Mouse (Mus musculus) stomach, embryonic 14.5 days (tissue): Measurements from ENCODE around the gene Tmem254c. TPM values are rescaled to one million over a fixed set of nuclear protein-coding genes. Genes with fewer than 3 reads are reported as not detected.
"Not testable (repeated sequence)": the region's sequence is repeated elsewhere in the genome, so short reads cannot be mapped to it uniquely, and the experiment has no call there.

ENCODE experiments used
- ATAC-seq: fragments of 200-750 bp; cut with Nextera tagmentation; 2 replicates; pipeline ENCODE4 v1.8.0; 2017; ENCODE audit warnings: low read depth, moderate TSS enrichment; ENCODE audit not compliant: insufficient number of reproducible peaks, insufficient read depth, low FRiP score
- H3K27ac ChIP-seq: fragments of 300-500 bp; sonication (generic); 2 replicates; pipeline ENCODE4 v1.5.1; 2014; ENCODE audit warnings: mild to moderate bottlenecking, low read length, moderate library complexity, mixed read lengths
- H3K27me3 ChIP-seq: fragments of 300-500 bp; sonication (generic); 2 replicates; pipeline ENCODE4 v1.6.1; 2014; ENCODE audit warnings: low read length, control low read depth, mixed read lengths; ENCODE audit not compliant: control insufficient read depth, insufficient read depth
- H3K36me3 ChIP-seq: fragments of 300-500 bp; sonication (generic); 2 replicates; pipeline ENCODE4 v1.6.1; 2014; ENCODE audit warnings: mild to moderate bottlenecking, control low read depth, low read length, moderate library complexity, mixed read lengths; ENCODE audit not compliant: control insufficient read depth, insufficient read depth
- H3K4me1 ChIP-seq: fragments of 300-500 bp; sonication (generic); 2 replicates; pipeline ENCODE4 v1.6.1; 2014; ENCODE audit warnings: low read length, control low read depth, mixed read lengths; ENCODE audit not compliant: control insufficient read depth, insufficient read depth
- H3K4me2 ChIP-seq: fragments of 300-500 bp; sonication (generic); replicated peaks from 2 replicates; pipeline ENCODE4 v1.6.1; 2014; ENCODE audit warnings: low read depth, low read length, control low read depth
- H3K4me3 ChIP-seq: fragments of 300-500 bp; sonication (generic); 2 replicates; pipeline ENCODE4 v1.5.1; 2014; ENCODE audit warnings: low read depth, low read length, control low read depth
- H3K9ac ChIP-seq: fragments of 300-500 bp; sonication (generic); replicated peaks from 2 replicates; pipeline ENCODE4 v1.6.1; 2014; ENCODE audit warnings: low read depth, mild to moderate bottlenecking, control low read depth, low read length, moderate library complexity, mixed read lengths
- H3K9me3 ChIP-seq: fragments of 300-500 bp; sonication (generic); 2 replicates; pipeline ENCODE4 v1.6.1; 2016; ENCODE audit warnings: low read depth, low read length, control low read depth; ENCODE audit not compliant: control insufficient read depth
- WGBS: fragments of 180-500 bp; shearing (Covaris S2); extraction: QIAGEN DNeasy Blood & Tissue Kit; methylation state at CpG from one replicate; pipeline ENCODE4 v1.1.7; 2014; 5-methylcytosine and 5-hydroxymethylcytosine counted together
- polyA plus RNA-seq: library from polyadenylated mRNA; unstranded; fragments of >200 nt; fragmentation: Nextera tagmentation; extraction: Ambion mirVana; gene quantifications from 2 replicates; pipeline ENCODE4 v1.2.1, GENCODE M21; 2014

Tmem254c gene
- polyA plus RNA-seq, result 46.0 and 70.5 TPM in 2 replicates

- H3K27ac ChIP-seq, H3K36me3 ChIP-seq, H3K4me2 ChIP-seq, H3K4me1 ChIP-seq, H3K9ac ChIP-seq, H3K27me3 ChIP-seq, H3K9me3 ChIP-seq, H3K4me3 ChIP-seq: not testable (repeated sequence)
- ATAC-seq, result peak; percentile 82
- no CpG with 5 or more reads among the region's 10 CpGs for WGBS
Observed at GRCm38 (mm10) chr14:26067325-26067633, at the start of gene Tmem254c. Gene Tmem254c, minus strand, starts transcription at chr14:26067355.

DNA sequence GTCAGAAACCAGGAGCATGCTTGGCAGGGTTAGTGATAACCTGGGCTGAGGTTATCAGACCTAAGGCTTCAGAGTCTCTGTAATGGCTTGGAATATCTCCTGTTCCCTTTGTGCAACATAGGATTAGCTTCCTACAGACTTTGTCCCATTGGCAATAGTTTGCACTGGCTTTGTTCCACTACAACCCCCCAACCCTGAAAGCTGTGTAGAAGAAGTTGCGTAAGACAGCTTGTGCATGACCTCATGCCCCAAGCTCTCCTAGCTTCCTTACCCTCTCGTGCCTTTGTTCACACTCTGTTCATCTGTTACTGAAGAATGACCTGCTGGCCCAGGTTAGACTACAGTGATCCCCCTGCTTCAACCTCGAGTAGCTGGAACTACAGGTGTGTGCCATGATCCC lies 30.5 kb upstream of the Tmem254c start:
- not testable (repeated sequence) for H3K9ac ChIP-seq, ATAC-seq, H3K27me3 ChIP-seq, H3K4me1 ChIP-seq, H3K27ac ChIP-seq, H3K4me2 ChIP-seq, H3K4me3 ChIP-seq, H3K9me3 ChIP-seq, H3K36me3 ChIP-seq
- no CpG with 5 or more reads among the region's 3 CpGs for WGBS

DNA sequence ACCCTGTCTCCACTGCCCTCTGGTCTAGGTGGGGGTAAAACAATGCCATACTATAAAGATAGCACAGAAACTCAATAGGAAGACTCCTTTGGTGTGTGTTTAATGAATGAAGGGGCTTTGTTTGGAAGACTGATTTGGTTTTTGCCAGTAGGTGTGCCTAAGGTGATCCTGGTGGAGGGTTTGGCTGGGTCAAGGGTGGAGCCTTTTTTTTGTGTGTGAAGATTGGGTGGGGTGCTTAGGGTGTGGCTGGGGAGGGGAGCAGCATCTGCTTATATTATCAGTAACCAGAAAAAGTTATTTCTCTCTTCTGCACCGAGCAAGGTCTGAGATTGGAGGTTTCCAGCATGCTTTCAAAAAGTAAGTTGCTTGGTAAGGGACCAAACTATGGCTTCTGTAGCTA lies 14.8 kb upstream of the Tmem254c start, which contains the start of gene Cphx3:
Cphx3 (plus strand) TSS at position 301 of the 400 bp plus-strand sequence.
- not testable (repeated sequence) for H3K27me3 ChIP-seq, H3K9me3 ChIP-seq, H3K4me3 ChIP-seq, ATAC-seq, H3K27ac ChIP-seq, H3K4me1 ChIP-seq, H3K36me3 ChIP-seq, H3K9ac ChIP-seq, H3K4me2 ChIP-seq
- WGBS, result no CpG with 5 or more reads among the region's 1 CpGs

DNA sequence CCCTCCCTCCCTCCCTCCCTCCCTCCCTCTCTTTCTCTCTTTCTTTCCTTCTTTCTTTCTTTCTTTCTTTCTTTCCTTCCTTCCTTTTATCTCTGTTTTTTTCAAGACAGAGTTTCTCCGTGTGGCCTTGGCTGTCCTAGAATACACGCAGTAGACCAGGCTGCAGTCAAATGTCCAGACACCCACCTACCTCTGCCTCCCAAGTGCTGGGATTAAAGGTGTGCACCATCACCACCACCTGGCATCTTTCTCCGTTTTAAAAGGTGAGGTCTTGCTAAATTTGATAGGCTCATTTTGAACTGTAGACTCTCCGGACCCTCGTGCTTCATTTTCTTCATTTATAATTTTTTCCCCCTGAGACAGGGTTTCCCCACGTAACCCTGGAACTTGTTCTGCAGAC lies 14.1 kb upstream of the Tmem254c start, which contains the start of gene Cphx2:
Cphx2 (plus strand) TSS at position 301 of the 400 bp plus-strand sequence.
- not testable (repeated sequence) for H3K36me3 ChIP-seq, H3K27ac ChIP-seq, H3K9me3 ChIP-seq, H3K4me1 ChIP-seq, H3K4me3 ChIP-seq, H3K27me3 ChIP-seq, H3K4me2 ChIP-seq, H3K9ac ChIP-seq, ATAC-seq
- no CpG with 5 or more reads among the region's 6 CpGs for WGBS

DNA sequence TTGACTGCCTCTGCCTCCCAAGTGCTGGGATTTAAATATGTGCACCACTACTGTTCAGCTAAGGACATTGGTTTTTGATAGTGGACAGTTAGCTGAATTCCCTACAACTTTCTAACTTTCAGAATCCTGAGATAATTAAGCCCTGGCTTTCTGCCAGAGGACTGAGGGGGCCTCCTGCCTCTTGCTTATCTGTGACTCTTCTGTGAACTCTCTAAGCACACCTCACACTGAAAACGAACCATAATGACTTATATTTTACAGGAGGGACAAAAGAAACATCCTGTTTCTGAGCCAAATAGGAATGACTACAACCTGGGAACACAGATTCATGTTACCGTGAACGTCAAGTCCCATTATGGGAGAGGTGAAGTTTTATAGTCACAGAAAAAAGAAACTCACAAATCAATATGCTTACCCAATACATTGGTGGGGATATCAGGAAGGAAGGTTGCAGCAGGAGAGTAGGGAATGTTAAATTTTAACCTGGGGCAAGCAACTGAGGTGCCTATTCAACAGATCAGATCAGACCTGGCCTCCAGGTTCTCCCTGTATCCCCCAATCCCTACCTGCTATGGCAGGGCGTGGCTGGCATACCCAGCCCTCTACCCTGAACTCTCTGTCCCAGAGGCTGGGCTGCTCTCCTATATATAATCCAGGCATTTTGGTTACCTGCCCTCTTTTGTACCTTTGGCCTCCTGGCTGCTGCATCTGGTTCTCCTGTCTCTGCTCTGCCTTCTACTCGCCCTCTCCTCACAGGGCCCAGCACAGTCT lies 9.7 kb upstream of the Tmem254c start:
- ATAC-seq, result peak; percentile 77; the same call in 1 of the 2 replicates
- no CpG with 5 or more reads among the region's 5 CpGs for WGBS

DNA sequence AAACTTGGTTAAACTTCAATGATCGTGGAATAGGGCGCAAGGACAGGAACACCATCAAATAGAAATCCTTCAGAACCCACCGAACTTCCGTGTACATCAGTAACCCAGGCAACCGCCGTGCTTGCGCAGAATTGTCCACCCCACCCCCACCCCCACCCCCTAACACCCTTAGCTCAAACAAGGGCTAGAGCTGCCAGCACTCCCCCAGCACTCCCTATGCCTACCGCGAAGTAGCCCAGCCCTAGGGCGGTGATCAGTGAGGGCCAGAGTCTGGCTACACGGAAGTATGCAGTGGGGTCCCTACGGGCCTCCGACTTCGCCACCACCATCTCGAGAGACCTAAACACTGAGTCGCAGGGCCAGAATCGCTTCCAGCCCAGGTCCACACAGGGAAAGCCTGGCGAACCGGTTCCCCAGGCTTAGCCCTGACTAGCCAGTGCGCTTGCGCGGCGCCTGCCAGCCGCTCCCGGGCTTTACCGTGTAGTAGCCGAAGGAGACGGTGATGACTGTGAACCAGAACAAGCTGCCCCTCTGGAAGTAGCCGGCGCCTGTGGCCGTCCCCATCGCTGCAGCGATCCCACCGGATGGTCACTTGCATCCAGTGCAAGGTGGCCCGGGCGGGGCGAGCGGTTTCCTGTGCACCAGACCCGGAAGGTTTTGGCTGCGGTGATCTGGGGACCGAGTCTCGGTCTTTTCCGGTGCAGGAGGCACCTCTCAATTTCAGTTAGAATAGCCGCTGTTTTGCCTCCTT lies 406 bp downstream of the Tmem254c start:
- not testable (repeated sequence) for H3K27ac ChIP-seq, H3K36me3 ChIP-seq, H3K4me3 ChIP-seq, H3K9me3 ChIP-seq, H3K4me1 ChIP-seq, H3K9ac ChIP-seq, H3K4me2 ChIP-seq, H3K27me3 ChIP-seq
- WGBS, result no CpG with 5 or more reads among the region's 44 CpGs
- peak; percentile 88 for ATAC-seq

More for the DNA sequence above, 9.7 kb upstream of the Tmem254c start:
- not testable (repeated sequence) for H3K4me2 ChIP-seq, H3K27me3 ChIP-seq, H3K36me3 ChIP-seq, H3K4me3 ChIP-seq, H3K9me3 ChIP-seq, H3K27ac ChIP-seq, H3K9ac ChIP-seq, H3K4me1 ChIP-seq

GRCm38 (mm10) chr14:26059362-26059761 lies 7.8 kb downstream of the Tmem254c start:
- H3K9ac ChIP-seq, H3K9me3 ChIP-seq, H3K4me1 ChIP-seq, H3K27ac ChIP-seq, ATAC-seq, H3K36me3 ChIP-seq, H3K4me2 ChIP-seq, H3K4me3 ChIP-seq, H3K27me3 ChIP-seq: not testable (repeated sequence)
- no CpG with 5 or more reads among the region's 6 CpGs for WGBS

DNA sequence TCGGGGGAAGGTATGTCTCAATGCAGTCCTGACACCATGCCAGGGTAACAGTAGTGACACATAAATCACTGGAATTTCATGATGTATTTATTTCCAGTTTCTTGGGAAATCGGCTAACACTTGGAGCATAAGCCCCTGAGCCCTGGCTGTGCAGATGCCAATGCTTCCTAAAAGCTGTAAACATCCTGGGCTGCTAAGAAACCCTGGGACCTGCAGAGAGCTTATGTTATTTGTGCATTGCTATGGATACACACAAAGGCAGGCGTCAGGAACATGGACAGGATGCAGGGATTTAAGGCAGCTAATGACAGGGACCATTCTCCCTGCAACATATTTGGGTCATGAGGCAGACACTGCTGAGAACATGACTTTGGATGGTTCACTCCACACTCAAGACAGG lies 9.0 kb downstream of the Tmem254c start:
- WGBS, result no CpG with 5 or more reads among the region's 3 CpGs
- not testable (repeated sequence) for H3K4me2 ChIP-seq, H3K4me1 ChIP-seq, ATAC-seq, H3K27me3 ChIP-seq, H3K4me3 ChIP-seq, H3K27ac ChIP-seq, H3K9me3 ChIP-seq, H3K36me3 ChIP-seq, H3K9ac ChIP-seq
